Mouse (Mus musculus): Measurements from ENCODE around the gene Xkr8.

- TF ChIP-seq POLR2A (IDR thresholded peaks at IDR 0.05; ENCODE audit: insufficient read depth, low read depth, low read length) (no peak), CTCF (IDR thresholded peaks at IDR 0.05) (no peak), EP300 (IDR thresholded peaks at IDR 0.05; ENCODE audit: insufficient read depth, low read depth, low read length) (no peak)
These were observed 20.6 kb upstream of the Xkr8 start for GRCm38 (mm10) chr4:132752992-132753391.

All from heart, adult 2 months (tissue).